Mouse (Mus musculus): Measurements from ENCODE around the gene Hsd3b1. TPM values are rescaled to one million over a fixed set of nuclear protein-coding genes. Genes with fewer than 3 reads are reported as not detected.
"Not testable (repeated sequence)": the region's sequence is repeated elsewhere in the genome, so short reads cannot be mapped to it uniquely, and the experiment has no call there.

The Hsd3b1 gene
- polyA plus RNA-seq, 1 experiment = not detected

DNA sequence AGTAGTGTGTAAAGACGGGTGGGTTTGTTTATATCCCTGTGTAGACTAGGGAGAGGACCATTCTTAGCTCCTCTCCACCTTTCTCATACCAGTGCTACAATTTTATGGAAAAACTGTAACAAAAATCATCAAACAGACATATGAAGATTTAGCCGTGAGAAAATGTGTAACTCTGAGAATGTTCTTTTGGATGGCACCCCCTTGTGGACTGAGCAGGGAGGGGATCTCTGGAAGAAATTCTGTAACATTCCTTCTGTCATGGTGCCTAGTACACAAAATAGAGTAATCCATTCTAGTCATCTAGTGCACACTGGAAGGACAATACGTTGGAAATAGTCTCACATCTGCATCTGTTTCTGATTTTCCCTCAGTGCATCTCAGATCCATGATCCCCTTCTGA is 54.6 kb downstream of the Hsd3b1 start:
- not testable (repeated sequence) for DNase-seq (ENCODE audit: low read depth, low spot score)

More for the DNA sequence above, 54.6 kb downstream of the Hsd3b1 start:
- 34% methylated on average over 3 of the region's 3 CpGs for WGBS

Other genes starting within 250 kb of the Hsd3b1 start
- not detected in 2 replicates for gene Hsd3b5, start 229.5 kb downstream of the Hsd3b1 start, polyA plus RNA-seq (2012; rRNA removed)
- gene Hsd3b2, start 135.3 kb downstream of the Hsd3b1 start, polyA plus RNA-seq (2012; rRNA removed) = 0.36 and 0.56 TPM in 2 replicates
- gene Hsd3b3, start 96.7 kb downstream of the Hsd3b1 start, polyA plus RNA-seq (2012; rRNA removed) = 6.4 and 14.0 TPM in 2 replicates
- not detected in 2 replicates for gene Hsd3b6, start 45.4 kb downstream of the Hsd3b1 start, polyA plus RNA-seq (2012; rRNA removed)
- gene Hao2, start 33.4 kb upstream of the Hsd3b1 start, polyA plus RNA-seq (2012; rRNA removed) = 0.26 and 1.3 TPM in 2 replicates